Mouse (Mus musculus) left cerebral cortex, adult 6 months (tissue): ENCODE measurements around the gene Cxcl2. TPM values are rescaled to one million over a fixed set of nuclear protein-coding genes. Genes with fewer than 3 reads are reported as not detected.

ENCODE experiments used
- long read RNA-seq, 2 experiments: library from polyadenylated mRNA; unstranded; transcript quantifications; one replicate each; pipeline ENCODE4 v2.0.0; 2019 to 2020
- polyA plus RNA-seq: library from polyadenylated mRNA; unstranded; fragments of <200 nt; fragmentation: Nextera tagmentation; gene quantifications from 2 replicates; pipeline ENCODE4 v1.2.3, GENCODE M21; 2021

The Cxcl2 gene
- not detected in 2 replicates for polyA plus RNA-seq
- long read RNA-seq, experiment 1: 0 reads
- long read RNA-seq, experiment 2: 0 reads

DNA sequence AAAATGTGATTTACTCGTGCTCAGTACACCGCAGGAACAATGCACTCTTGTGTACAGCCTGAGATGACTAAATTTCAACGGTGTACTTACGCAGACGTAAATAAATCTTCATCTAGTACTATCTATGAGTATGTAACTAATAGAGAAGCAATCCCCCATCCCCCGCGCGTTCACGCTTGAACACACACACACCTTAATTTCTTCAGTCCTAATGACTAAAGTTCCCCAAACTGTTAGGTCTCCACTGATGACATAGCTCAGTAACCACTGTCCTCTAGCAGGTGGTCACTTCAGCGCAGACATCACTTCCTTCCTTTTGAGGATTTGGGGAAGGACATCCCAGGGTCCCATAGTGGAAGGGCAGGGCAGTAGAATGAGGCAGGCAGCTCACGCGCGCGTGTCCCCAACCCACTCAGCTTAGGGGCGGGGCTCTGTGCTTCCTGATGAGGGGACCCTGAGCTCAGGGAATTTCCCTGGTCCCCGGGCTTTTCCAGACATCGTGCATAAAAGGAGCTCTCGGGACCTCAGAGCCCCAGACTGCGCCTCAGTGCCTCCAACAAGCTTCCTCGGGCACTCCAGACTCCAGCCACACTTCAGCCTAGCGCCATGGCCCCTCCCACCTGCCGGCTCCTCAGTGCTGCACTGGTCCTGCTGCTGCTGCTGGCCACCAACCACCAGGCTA, at the start of gene Cxcl2:
Cxcl2 (plus strand) TSS at position 533 of the 682 bp plus-strand sequence.

DNA sequence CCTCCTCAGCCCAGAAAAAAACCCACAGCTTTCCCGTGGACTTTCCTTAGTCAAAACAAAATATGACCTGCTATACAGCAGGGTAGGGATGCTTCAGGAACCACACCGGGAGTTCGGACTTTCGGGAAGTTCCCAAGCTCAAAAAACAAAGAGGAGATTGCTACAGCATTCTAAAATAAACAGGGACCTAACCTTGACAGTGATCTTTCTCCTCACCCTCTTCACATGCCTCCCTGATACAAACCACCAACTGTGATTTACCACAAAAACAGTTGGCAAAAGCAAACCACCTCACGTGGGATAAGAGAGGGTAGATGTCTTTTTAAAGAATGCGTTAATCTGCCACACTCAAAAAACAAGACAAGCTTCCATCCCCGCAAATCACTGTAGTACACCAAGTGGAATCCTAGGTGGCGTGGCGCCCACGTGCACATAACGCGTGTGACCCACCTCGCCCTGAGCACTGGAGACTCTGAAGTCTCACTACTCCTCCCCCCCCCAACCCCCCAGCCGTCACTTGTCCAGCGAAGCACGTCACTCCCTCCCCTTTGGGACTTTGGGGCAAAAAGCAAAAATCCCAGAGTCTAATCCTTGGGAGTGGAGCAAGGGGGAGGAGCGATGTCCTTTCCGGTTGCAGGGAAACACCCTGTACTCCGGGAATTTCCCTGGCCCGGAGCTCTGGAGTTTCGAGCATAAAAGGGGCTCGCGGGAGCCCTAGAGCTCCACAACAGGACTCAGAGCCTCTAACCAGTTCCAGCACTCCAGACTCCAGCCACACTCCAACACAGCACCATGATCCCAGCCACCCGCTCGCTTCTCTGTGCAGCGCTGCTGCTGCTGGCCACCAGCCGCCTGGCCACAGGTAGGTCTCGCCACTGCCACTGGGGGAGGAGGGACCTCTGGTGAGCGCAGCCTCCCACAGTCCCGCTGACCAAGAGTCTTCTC, 12.9 kb upstream of the Cxcl2 start, which contains the start of gene Cxcl1:
Cxcl1 (plus strand) TSS at position 723 of the 945 bp plus-strand sequence.

DNA sequence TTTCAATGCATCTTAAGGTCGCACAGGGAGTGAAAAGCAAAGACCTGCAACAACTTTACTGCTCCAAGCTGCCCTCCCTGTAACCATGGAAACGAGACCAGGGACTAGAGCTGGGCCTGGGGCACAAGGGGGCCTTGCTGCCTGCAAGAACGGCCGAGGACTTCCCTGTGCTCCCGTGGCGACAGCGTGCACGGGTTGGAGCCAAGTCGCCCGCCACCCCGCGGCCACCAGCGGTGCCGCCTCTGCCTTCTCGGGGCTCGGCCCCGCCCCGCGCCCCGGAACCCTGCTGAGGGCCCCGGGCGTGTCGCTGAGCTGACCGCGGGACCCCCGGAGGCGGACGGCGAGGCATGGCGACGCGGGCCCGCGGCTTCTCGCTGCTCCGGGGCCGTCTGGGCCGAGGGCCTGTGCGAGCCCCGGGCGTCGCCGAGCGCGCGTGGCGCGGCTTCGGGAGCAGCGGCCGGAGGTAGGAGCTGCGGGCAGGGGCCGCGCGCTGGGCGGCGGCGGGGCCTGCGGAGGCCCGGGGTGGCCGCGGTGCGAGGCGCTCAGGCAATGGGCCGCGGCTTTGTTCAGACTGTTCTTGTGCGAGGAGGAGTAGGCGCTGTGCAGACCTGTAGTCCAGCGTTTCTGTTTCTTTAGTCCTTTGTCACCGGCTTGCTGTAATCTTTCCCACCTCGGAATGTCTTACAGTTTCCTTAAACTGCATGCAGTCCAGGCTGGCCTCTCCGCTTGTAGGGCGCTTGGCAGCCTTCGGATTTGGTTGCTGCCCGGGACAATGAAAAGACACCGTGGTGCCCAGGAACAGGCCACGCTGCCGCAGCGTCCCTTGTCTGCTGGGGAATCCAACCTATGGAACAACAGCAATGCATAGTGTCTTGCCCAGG, 27.5 kb downstream of the Cxcl2 start, which contains the start of gene Mthfd2l:
Mthfd2l (plus strand) TSS at position 147 of the 881 bp plus-strand sequence.

Other genes starting within 250 kb of the Cxcl2 start
- 0.45 and 1.4 TPM in 2 replicates for gene Cxcl5, start 144.5 kb upstream of the Cxcl2 start, polyA plus RNA-seq
- not detected in 2 replicates for gene Ppbp, start 135.4 kb upstream of the Cxcl2 start, polyA plus RNA-seq
- gene Pf4, start 131.4 kb upstream of the Cxcl2 start, polyA plus RNA-seq: 14.3 TPM in 2 replicates
- not detected in 2 replicates for gene Cxcl3, start 117.8 kb upstream of the Cxcl2 start, polyA plus RNA-seq
- gene Cxcl15, start 109.3 kb upstream of the Cxcl2 start, polyA plus RNA-seq: not detected in 2 replicates
- gene Cxcl1, start 12.6 kb upstream of the Cxcl2 start, polyA plus RNA-seq: 0.05 TPM in 1 of 2 replicates, not detected in the other
- gene Mthfd2l, start 27.2 kb downstream of the Cxcl2 start, polyA plus RNA-seq: 6.9 and 32.8 TPM in 2 replicates
- gene Epgn, start 123.6 kb downstream of the Cxcl2 start, polyA plus RNA-seq: 0.10 TPM in 1 of 2 replicates, not detected in the other
- not detected in 2 replicates for gene Ereg, start 170.8 kb downstream of the Cxcl2 start, polyA plus RNA-seq
- 0.22 and 0.39 TPM in 2 replicates for gene Areg, start 235.7 kb downstream of the Cxcl2 start, polyA plus RNA-seq